Mouse (Mus musculus) CD8-positive naive resting alpha-beta T cell, adult 2 months (primary cell): ENCODE results near the gene Pfdn2.

Experiments used
- DNase-seq, 2 experiments: peaks; one replicate each; pipeline ENCODE4 v3.0.0; 2022; ENCODE audit warnings: low read depth in 2 of 2, low spot score in 2 of 2

The Pfdn2 gene

GRCm38 (mm10) chr1:171402991-171403390 is 57.5 kb downstream of the Pfdn2 start:
- DNase-seq = no peak

- DNase-seq = no peak
Observed at GRCm38 (mm10) chr1:171407263-171407662, 61.8 kb downstream of the Pfdn2 start.
